Mouse (Mus musculus): ENCODE data around the gene Cdh22. TPM values are rescaled to one million over a fixed set of nuclear protein-coding genes. Genes with fewer than 3 reads are reported as not detected.

Gene Cdh22
- polyA plus RNA-seq, 1 experiment from 2014 or later = 11.0 TPM

DNA sequence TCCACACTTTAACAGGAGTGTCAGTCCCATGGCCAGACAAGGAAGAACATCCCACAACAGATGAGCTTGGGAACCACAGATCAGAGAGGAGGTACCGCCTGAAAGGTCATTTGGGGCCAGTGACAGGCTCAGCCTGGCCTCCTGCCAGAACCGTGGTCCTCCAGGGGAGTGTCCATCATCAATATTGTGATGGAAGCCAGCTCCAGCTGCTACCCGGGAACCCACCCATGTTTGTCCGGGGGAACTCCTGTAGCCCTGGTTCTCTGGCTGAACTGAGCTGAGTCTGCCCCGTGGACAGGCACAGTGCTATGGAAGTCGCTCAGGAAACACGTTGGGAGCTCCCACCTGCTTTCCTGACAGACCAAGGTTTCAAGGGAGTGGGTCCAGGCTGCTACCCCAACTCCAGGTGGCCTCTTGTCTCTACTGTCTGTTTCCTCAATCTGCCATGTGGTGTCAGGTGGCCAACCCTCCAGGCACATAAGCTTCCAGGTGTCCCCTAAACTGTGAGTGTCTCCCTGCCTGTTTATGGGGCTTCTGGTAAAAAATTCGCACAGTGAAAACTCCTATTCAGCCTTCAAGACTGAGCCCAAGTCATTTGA lies 14.2 kb downstream of the Cdh22 start:
- ATAC-seq = no peak
- Histone ChIP-seq H3K27ac (ENCODE audit: low read depth, low read length) (no peak overlapping the region), H3K4me2 (ENCODE audit: low read length) (no peak overlapping the region), H3K36me3 (ENCODE audit: control insufficient read depth, insufficient read depth, low read length) (no peaks in the 10 kb centered on the region), H3K9ac (ENCODE audit: low read depth, low read length) (no peak overlapping the region), H3K27me3 (replicated peaks; ENCODE audit: control insufficient read depth, insufficient read depth, low read length) (peaks cover 5% of the 10 kb centered on the region; the same call in 1 of the 2 replicates), H3K9me3 (ENCODE audit: control insufficient read depth, low read length) (no peaks in the 10 kb centered on the region), H3K4me3 (ENCODE audit: low read length) (no peak overlapping the region), H3K4me1 (ENCODE audit: control insufficient read depth, insufficient read depth, low read depth, low read length) (peaks cover 21% of the 10 kb centered on the region)
- 48% methylated on average over 8 of the region's 8 CpGs for WGBS

GRCm38 (mm10) chr2:165218954-165219353 lies 15.7 kb downstream of the Cdh22 start:
- Histone ChIP-seq H3K36me3 (ENCODE audit: control insufficient read depth, insufficient read depth, low read length) (no peaks in the 10 kb centered on the region), H3K9me3 (ENCODE audit: control insufficient read depth, low read length) (no peaks in the 10 kb centered on the region), H3K4me3 (ENCODE audit: low read length) (no peak overlapping the region), H3K9ac (ENCODE audit: low read depth, low read length) (no peak overlapping the region), H3K4me1 (ENCODE audit: control insufficient read depth, insufficient read depth, low read depth, low read length) (peaks cover 26% of the 10 kb centered on the region), H3K27ac (ENCODE audit: low read depth, low read length) (no peak overlapping the region), H3K4me2 (ENCODE audit: low read length) (no peak overlapping the region), H3K27me3 (replicated peaks; ENCODE audit: control insufficient read depth, insufficient read depth, low read length) (peaks cover 5% of the 10 kb centered on the region; the same call in 1 of the 2 replicates)
- WGBS = 61% methylated on average over 8 of the region's 8 CpGs
- no peak for ATAC-seq

DNA sequence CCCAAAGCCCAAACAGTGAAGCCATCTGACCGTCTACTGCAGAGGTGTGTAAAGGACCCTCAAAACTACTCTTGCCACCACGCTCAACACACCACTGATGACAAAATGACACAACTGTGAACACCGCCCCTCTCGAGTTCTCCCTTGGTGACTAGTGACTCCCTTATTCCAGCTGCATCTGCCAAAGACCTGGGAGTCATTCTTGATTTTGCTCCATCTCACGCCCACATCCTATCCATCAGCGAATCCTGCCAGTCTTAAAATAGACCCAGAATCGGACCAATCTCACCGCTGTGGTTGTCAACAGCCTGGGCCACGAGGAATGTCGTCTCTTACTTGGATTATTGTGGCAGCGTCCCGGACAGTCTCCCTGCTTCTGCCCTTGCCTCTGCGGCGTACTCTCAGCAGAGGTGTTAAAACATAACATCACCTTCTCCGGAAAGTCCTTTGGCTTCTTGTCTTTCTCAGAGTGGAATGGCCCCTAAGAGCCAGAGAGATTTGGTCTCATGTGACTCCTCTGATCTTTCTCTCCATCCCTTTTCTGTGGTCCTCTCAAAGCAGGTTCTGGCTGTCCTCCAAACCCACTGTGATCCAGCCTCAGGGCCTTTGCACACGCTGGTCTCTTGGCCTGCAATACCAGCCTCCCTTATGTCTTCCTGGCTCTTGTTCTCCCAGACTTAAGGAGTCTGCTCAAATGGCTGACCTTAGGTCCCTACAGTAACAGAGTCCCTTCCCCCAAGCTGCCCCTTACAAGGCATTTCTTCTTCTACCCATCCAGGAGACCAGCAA lies 17.1 kb downstream of the Cdh22 start:
- WGBS = 94% methylated on average over 16 of the region's 16 CpGs
- Histone ChIP-seq H3K4me2 (ENCODE audit: low read length) (no peak overlapping the region), H3K27me3 (replicated peaks; ENCODE audit: control insufficient read depth, insufficient read depth, low read length) (peaks cover 13% of the 10 kb centered on the region), H3K36me3 (ENCODE audit: control insufficient read depth, insufficient read depth, low read length) (no peaks in the 10 kb centered on the region), H3K9me3 (ENCODE audit: control insufficient read depth, low read length) (no peaks in the 10 kb centered on the region), H3K9ac (ENCODE audit: low read depth, low read length) (no peak overlapping the region), H3K4me1 (ENCODE audit: control insufficient read depth, insufficient read depth, low read depth, low read length) (peaks cover 25% of the 10 kb centered on the region), H3K4me3 (ENCODE audit: low read length) (no peak overlapping the region), H3K27ac (ENCODE audit: low read depth, low read length) (no peak overlapping the region)
- ATAC-seq = no peak

DNA sequence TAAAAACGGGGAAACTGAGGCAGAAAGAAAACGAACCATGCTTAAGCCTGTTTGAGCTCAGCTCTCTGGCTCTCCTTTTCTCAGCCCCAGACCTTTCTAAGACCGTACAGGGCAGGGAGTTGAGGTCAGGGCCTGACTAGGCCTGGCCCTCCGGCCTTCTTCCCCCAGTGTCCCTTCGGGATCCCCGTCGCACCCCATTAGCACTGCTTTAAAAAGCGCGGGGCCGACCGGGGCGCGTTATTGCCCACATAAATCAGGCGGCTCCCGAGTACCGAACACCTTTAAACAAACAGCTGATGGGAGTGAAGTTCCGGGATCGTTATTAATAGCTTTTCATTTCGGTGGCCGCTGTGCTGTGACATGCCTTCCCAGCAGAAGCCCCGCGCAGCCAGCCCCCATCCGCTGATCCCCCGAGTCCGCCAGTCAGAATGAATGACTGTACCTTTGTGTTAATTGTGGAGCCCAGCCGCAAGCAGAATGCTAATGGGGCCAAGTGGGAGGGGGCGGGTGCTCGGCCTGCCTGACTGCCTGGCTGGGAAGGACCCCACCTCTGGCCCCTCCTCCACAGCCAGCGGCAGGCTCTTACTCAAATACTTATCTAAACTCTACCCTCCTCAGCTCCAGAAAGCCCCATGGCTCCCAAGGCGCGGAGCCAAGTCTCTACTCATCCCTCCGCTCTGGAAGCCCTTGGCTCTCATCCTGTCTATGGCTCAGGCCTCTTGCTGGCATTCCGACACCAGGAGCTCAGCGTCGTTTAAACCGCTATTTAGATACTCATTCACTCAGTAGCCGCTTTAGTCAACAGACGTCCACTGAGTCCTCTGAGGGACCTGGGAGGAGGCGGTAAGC lies 19.3 kb downstream of the Cdh22 start:
- 2% methylated on average over 39 of the region's 39 CpGs for WGBS

GRCm38 (mm10) chr2:165211426-165212079 lies 23.1 kb downstream of the Cdh22 start:
- H3K4me3 ChIP-seq (ENCODE audit: low read length) = no peak overlapping the region
- H3K4me2 ChIP-seq (ENCODE audit: low read length) = peak overlapping the region; percentile 22
- no peaks in the 10 kb centered on the region for H3K36me3 ChIP-seq (ENCODE audit: control insufficient read depth, insufficient read depth, low read length)
- ATAC-seq = no peak
- H3K9ac ChIP-seq (ENCODE audit: low read depth, low read length) = no peak overlapping the region; the same call in 1 of the 2 replicates
- WGBS = 2% methylated on average over 19 of the region's 20 CpGs
- peaks cover 37% of the 10 kb centered on the region for H3K4me1 ChIP-seq (ENCODE audit: control insufficient read depth, insufficient read depth, low read depth, low read length)
- peaks cover 17% of the 10 kb centered on the region for H3K27me3 ChIP-seq (replicated peaks; ENCODE audit: control insufficient read depth, insufficient read depth, low read length)
- H3K27ac ChIP-seq (ENCODE audit: low read depth, low read length) = no peak overlapping the region
- no peaks in the 10 kb centered on the region for H3K9me3 ChIP-seq (ENCODE audit: control insufficient read depth, low read length)

More for the DNA sequence above, 19.3 kb downstream of the Cdh22 start:
- peak overlapping the region; percentile 45; the same call in 1 of the 2 replicates for H3K9ac ChIP-seq (ENCODE audit: low read depth, low read length)
- H3K4me2 ChIP-seq (ENCODE audit: low read length) = peak overlapping the region; percentile 50
- H3K27ac ChIP-seq (ENCODE audit: low read depth, low read length) = peak overlapping the region; percentile 56
- H3K4me1 ChIP-seq (ENCODE audit: control insufficient read depth, insufficient read depth, low read depth, low read length) = peaks cover 35% of the 10 kb centered on the region
- no peaks in the 10 kb centered on the region for H3K36me3 ChIP-seq (ENCODE audit: control insufficient read depth, insufficient read depth, low read length)
- no peaks in the 10 kb centered on the region for H3K9me3 ChIP-seq (ENCODE audit: control insufficient read depth, low read length)
- H3K4me3 ChIP-seq (ENCODE audit: low read length) = peak overlapping the region; percentile 23
- ATAC-seq = peak; percentile 79
- H3K27me3 ChIP-seq (replicated peaks; ENCODE audit: control insufficient read depth, insufficient read depth, low read length) = peaks cover 15% of the 10 kb centered on the region

- Histone ChIP-seq H3K27me3 (replicated peaks; ENCODE audit: control insufficient read depth, insufficient read depth, low read length) (peaks cover 13% of the 10 kb centered on the region), H3K9me3 (ENCODE audit: control insufficient read depth, low read length) (no peaks in the 10 kb centered on the region), H3K4me1 (ENCODE audit: control insufficient read depth, insufficient read depth, low read depth, low read length) (peaks cover 35% of the 10 kb centered on the region), H3K4me2 (ENCODE audit: low read length) (peak overlapping the region; percentile 22), H3K4me3 (ENCODE audit: low read length) (no peak overlapping the region), H3K36me3 (ENCODE audit: control insufficient read depth, insufficient read depth, low read length) (no peaks in the 10 kb centered on the region), H3K9ac (ENCODE audit: low read depth, low read length) (0 out of 2 replicates have a peak overlapping the region, but pooled peaks have one; percentile 1), H3K27ac (ENCODE audit: low read depth, low read length) (no peak overlapping the region)
- 3% methylated on average over 15 of the region's 15 CpGs for WGBS
- ATAC-seq = no peak
Measured at GRCm38 (mm10) chr2:165210948-165211347, 23.7 kb downstream of the Cdh22 start.

DNA sequence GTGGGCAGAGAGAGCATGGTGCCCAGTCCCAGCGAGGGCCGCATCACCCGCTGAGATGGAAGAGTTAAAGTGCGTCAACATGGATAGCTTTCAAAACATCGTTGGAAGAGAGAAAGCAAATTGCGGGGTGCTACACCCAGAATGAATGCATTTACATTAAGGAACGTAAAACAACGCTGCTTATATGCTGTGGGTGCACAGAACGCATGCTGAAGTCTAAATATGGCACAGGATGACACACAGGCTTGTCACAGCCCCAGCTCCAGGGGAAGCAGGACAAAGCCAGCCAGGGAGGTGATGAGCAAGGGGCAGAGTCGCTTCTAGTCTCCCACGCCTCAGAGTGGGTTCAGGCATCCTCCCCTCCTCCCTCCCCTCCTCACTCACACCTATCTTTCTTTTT lies 27.0 kb downstream of the Cdh22 start:
- no peak overlapping the region for H3K9ac ChIP-seq (ENCODE audit: low read depth, low read length)
- 61% methylated on average over 11 of the region's 11 CpGs for WGBS
- no peaks in the 10 kb centered on the region for H3K36me3 ChIP-seq (ENCODE audit: control insufficient read depth, insufficient read depth, low read length)
- no peaks in the 10 kb centered on the region for H3K9me3 ChIP-seq (ENCODE audit: control insufficient read depth, low read length)
- H3K4me2 ChIP-seq (ENCODE audit: low read length) = no peak overlapping the region
- no peak overlapping the region for H3K4me3 ChIP-seq (ENCODE audit: low read length)
- no peak overlapping the region for H3K27ac ChIP-seq (ENCODE audit: low read depth, low read length)
- H3K4me1 ChIP-seq (ENCODE audit: control insufficient read depth, insufficient read depth, low read depth, low read length) = peaks cover 28% of the 10 kb centered on the region
- ATAC-seq = no peak
- H3K27me3 ChIP-seq (replicated peaks; ENCODE audit: control insufficient read depth, insufficient read depth, low read length) = peaks cover 4% of the 10 kb centered on the region; the same call in 1 of the 2 replicates

DNA sequence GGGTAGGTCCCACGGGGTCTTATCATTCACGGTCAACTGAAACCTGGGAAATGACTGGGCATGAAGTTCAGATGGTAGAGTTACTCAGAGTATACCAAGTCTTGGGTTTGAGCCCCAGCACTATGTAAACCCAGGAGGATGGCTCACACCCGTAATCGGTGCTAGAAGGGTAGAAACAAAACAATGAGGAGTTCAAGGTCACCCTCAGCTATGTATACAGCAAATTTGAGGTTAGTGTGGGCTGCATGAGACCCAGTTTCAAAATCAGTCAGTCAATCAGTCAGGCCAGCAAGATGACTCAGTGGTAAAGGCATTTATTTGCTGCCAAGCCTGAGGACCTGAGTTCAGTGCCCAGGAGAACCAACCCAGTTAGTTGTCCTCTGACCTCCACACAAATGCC lies 27.6 kb downstream of the Cdh22 start:
- Histone ChIP-seq H3K27ac (ENCODE audit: low read depth, low read length) (no peak overlapping the region), H3K36me3 (ENCODE audit: control insufficient read depth, insufficient read depth, low read length) (no peaks in the 10 kb centered on the region), H3K4me2 (ENCODE audit: low read length) (no peak overlapping the region), H3K9me3 (ENCODE audit: control insufficient read depth, low read length) (no peaks in the 10 kb centered on the region), H3K4me1 (ENCODE audit: control insufficient read depth, insufficient read depth, low read depth, low read length) (peaks cover 29% of the 10 kb centered on the region), H3K27me3 (replicated peaks; ENCODE audit: control insufficient read depth, insufficient read depth, low read length) (peaks cover 4% of the 10 kb centered on the region; the same call in 1 of the 2 replicates), H3K4me3 (ENCODE audit: low read length) (no peak overlapping the region), H3K9ac (ENCODE audit: low read depth, low read length) (no peak overlapping the region)
- ATAC-seq = no peak
- WGBS = 87% methylated on average over 4 of the region's 4 CpGs

Data from hindbrain, embryonic 16.5 days (tissue).